In genomic region chr3:27856288-27856687, GRCm38 (mm10) we compare ENCODE assay signal across 29 mouse cellular contexts. TPM values are rescaled to one million over a fixed set of nuclear protein-coding genes. Genes with fewer than 3 reads are reported as not detected.
"Had no signal": no experiment of that assay in that cellular context is flagged by ENCODE, and none has a peak within 500 bp of the region (broad histone marks: within the 10 kb centered on the region; RNA-seq: fewer than 3 reads in every experiment).

No protein-coding gene starts in this region.

- ATAC-seq: forebrain, embryonic 16.5 days; hindbrain, embryonic 16.5 days; inflammation-experienced regulatory T-cells, adult 6 months; intestine, embryonic 15.5 days; intestine, postnatal 0 days had no signal

- H3K9me3 ChIP-seq: heart, embryonic 12.5 days; intestine, embryonic 15.5 days; limb, embryonic 10.5 days had no signal

- DNase-seq: gastrocnemius, adult 2 months; gastrocnemius, postnatal 10 days; gastrocnemius, postnatal 25 days; heart, adult 2 months; heart, postnatal 10 days; heart, postnatal 4 days; kidney, adult 18-20 months; kidney, adult 8-10 months; kidney, postnatal 10 days; kidney, postnatal 25 days; kidney, postnatal 4 days had no signal

- H3K27ac ChIP-seq: gastrocnemius, adult 2 months; heart, adult 2 months; hindbrain, embryonic 10.5 days; hindbrain, embryonic 12.5 days; hindbrain, embryonic 14.5 days; intestine, embryonic 15.5 days; layer of hippocampus, adult 2 months; left cerebral cortex, adult 2 months; limb, embryonic 10.5 days; limb, embryonic 12.5 days had no signal

- H3K36me3 ChIP-seq: heart, embryonic 12.5 days; hindbrain, embryonic 10.5 days; hindbrain, embryonic 12.5 days; intestine, embryonic 15.5 days; limb, embryonic 10.5 days; limb, embryonic 12.5 days had no signal

- H3K27me3 ChIP-seq: heart, embryonic 12.5 days; hindbrain, embryonic 12.5 days; intestine, embryonic 15.5 days; limb, embryonic 12.5 days had no signal

- H3K9ac ChIP-seq: heart, embryonic 12.5 days; hindbrain, embryonic 12.5 days; hindbrain, embryonic 14.5 days; intestine, embryonic 15.5 days; limb, embryonic 12.5 days had no signal

- H3K4me2 ChIP-seq: heart, embryonic 12.5 days; hindbrain, embryonic 12.5 days; hindbrain, embryonic 14.5 days; intestine, embryonic 15.5 days; limb, embryonic 12.5 days had no signal

- H3K4me3 ChIP-seq: gastrocnemius, adult 2 months; heart, adult 2 months; heart, embryonic 12.5 days; hindbrain, embryonic 10.5 days; hindbrain, embryonic 12.5 days; intestine, embryonic 15.5 days; layer of hippocampus, adult 2 months; left cerebral cortex, adult 2 months; limb, embryonic 10.5 days; limb, embryonic 12.5 days had no signal

RNA-seq across cellular contexts. Expression of gene Tmem212, which starts 39.9 kb away (rescaled TPM):
- polyA plus RNA-seq: forebrain, embryonic 16.5 days; frontal cortex, adult 2 months; heart, embryonic 12.5 days; heart, embryonic 14.5 days; heart, embryonic 16.5 days; hindbrain, embryonic 10.5 days; hindbrain, embryonic 12.5 days; hindbrain, embryonic 14.5 days; inflammation-experienced regulatory T-cells, adult 6 months; intestine, embryonic 15.5 days; kidney, embryonic 14.5 days; limb, embryonic 10.5 days; limb, embryonic 12.5 days; limb, embryonic 14.5 days had no signal
